Mouse (Mus musculus) erythroblast, embryonic 14.5 days (primary cell): Measurements from ENCODE around the gene Prkg1.

Source experiments
- GATA1 ChIP-seq: IDR thresholded peaks from 2 replicates; pipeline ENCODE4 v1.6.1; 2012; ENCODE audit warnings: low read length, inconsistent platforms, mixed read lengths
- TAL1 ChIP-seq: IDR thresholded peaks from 3 replicates; pipeline ENCODE4 v1.6.1; 2012; ENCODE audit warnings: low read length, inconsistent platforms, mixed read lengths

- TF ChIP-seq GATA1 (no peak), TAL1 (no peak)
These were observed 1215.6 kb downstream of the Prkg1 start, which contains the start of gene Dkk1 for GRCm38 (mm10) chr19:30549044-30549853.
